Mouse (Mus musculus) C2C12 (cell line): Measurements from ENCODE around the gene Naa16. TPM values are rescaled to one million over a fixed set of nuclear protein-coding genes. Genes with fewer than 3 reads are reported as not detected.

Source experiments
- H3K27me3 ChIP-seq: one replicate; pipeline ENCODE4 v1.6.1; 2011; ENCODE audit not compliant: control insufficient read depth, insufficient read depth, insufficient read length
- H3K36me3 ChIP-seq: one replicate; pipeline ENCODE4 v1.6.1; 2011; ENCODE audit not compliant: control insufficient read depth, insufficient read depth
- H3K4me3 ChIP-seq: one replicate; pipeline ENCODE4 v1.5.1; 2011; ENCODE audit warnings: mild to moderate bottlenecking, control low read depth; ENCODE audit not compliant: poor library complexity, insufficient read depth, severe bottlenecking
- H3K79me2 ChIP-seq: one replicate; pipeline ENCODE4 v1.6.1; 2011; ENCODE audit not compliant: control insufficient read depth, insufficient read depth
- H3K79me3 ChIP-seq: one replicate; pipeline ENCODE4 v1.6.1; 2011; ENCODE audit warnings: low read depth, control low read depth
- H3ac ChIP-seq: one replicate; pipeline ENCODE3; 2011; ENCODE audit warnings: low read depth; ENCODE audit not compliant: control insufficient read depth, insufficient read length
- CEBPB ChIP-seq: IDR thresholded peaks from one replicate; pipeline ENCODE4 v1.6.1; 2011; ENCODE audit warnings: low read depth, mild to moderate bottlenecking, control low read depth, moderate library complexity
- CTCF ChIP-seq: IDR thresholded peaks from one replicate; pipeline ENCODE4 v1.5.1; 2011; ENCODE audit not compliant: control insufficient read depth, insufficient read depth, insufficient read length
- FOSL1 ChIP-seq: IDR thresholded peaks from one replicate; pipeline ENCODE4 v1.8.0; 2011; ENCODE audit warnings: mild to moderate bottlenecking, low read length; ENCODE audit not compliant: poor library complexity, insufficient read depth, severe bottlenecking
- MAX ChIP-seq: IDR thresholded peaks from one replicate; pipeline ENCODE4 v1.6.1; 2011; ENCODE audit warnings: mild to moderate bottlenecking, control low read depth
- MYOD1 ChIP-seq: IDR thresholded peaks from one replicate; pipeline ENCODE4 v1.6.1; 2011; ENCODE audit warnings: low read depth; ENCODE audit not compliant: control insufficient read depth, insufficient read length
- MYOG ChIP-seq: IDR thresholded peaks from one replicate; pipeline ENCODE4 v1.6.1; 2011; ENCODE audit not compliant: control insufficient read depth, insufficient read length; ENCODE audit errors: extremely low read depth
- USF1 ChIP-seq: IDR thresholded peaks from one replicate; pipeline ENCODE4 v1.6.1; 2011; ENCODE audit warnings: low read depth, mild to moderate bottlenecking, control low read depth, moderate library complexity
- polyA plus RNA-seq: library from polyadenylated mRNA; unstranded; fragments of >200 nt; fragmentation: generic; extraction: Trizol; gene quantifications from one replicate; pipeline ENCODE4 v1.2.1, GENCODE M21; 2012; ENCODE audit warnings: missing spikeins

Gene Naa16
- polyA plus RNA-seq, 1 experiment = 8.6 TPM

DNA sequence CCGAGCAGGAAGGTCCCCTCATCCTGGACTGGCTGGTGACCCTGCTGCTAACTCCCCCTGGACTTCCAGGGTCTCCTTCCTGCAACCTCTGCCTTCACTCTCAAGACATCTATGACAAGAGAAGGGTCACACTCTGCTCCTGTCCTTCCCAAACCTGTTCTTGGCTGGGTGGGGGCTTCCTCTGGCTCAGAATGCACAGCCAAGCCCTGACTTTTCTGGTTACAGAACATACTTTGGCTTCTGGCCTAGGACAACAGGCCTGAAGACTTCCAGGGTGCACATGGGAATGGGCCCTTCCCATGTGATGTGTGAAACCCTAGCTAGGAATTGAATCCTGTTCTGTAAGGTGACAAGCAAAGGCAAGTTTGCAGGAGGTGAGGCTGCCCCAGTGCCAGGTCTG lies 111.1 kb downstream of the Naa16 start:
- TF ChIP-seq FOSL1 (no peak), MYOD1 (no peak), CTCF (no peak), CEBPB (no peak), MAX (no peak), USF1 (no peak), MYOG (no peak)
- H3ac ChIP-seq = no peak overlapping the region
- H3K36me3 ChIP-seq = no peaks in the 10 kb centered on the region
- H3K4me3 ChIP-seq = no peak overlapping the region
- no peaks in the 10 kb centered on the region for H3K79me2 ChIP-seq
- no peaks in the 10 kb centered on the region for H3K79me3 ChIP-seq
- no peaks in the 10 kb centered on the region for H3K27me3 ChIP-seq

DNA sequence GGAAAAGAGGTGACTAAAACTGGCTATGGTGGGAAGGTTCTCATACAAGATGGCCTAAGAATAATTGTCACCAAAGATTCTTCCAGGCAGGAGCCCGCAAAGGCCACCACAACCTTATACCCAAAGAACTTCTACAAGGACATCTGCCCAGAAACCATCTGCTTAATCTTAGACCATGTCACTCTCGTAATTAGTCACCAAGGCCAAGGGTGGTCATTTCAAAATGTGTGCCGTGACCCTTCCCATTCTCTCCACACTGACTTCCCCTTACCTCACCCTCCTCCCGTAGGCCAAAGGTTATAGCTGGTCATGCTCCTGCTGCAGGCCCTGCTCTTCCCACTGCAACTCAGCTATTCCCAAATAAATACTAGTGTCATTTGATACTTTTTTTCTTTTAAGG lies 111.7 kb downstream of the Naa16 start:
- H3K79me3 ChIP-seq = no peaks in the 10 kb centered on the region
- TF ChIP-seq FOSL1 (no peak), MAX (no peak), MYOD1 (no peak), MYOG (no peak), USF1 (no peak), CEBPB (no peak), CTCF (no peak)
- no peak overlapping the region for H3ac ChIP-seq
- no peaks in the 10 kb centered on the region for H3K36me3 ChIP-seq
- H3K4me3 ChIP-seq = no peak overlapping the region
- no peaks in the 10 kb centered on the region for H3K79me2 ChIP-seq
- H3K27me3 ChIP-seq = no peaks in the 10 kb centered on the region

DNA sequence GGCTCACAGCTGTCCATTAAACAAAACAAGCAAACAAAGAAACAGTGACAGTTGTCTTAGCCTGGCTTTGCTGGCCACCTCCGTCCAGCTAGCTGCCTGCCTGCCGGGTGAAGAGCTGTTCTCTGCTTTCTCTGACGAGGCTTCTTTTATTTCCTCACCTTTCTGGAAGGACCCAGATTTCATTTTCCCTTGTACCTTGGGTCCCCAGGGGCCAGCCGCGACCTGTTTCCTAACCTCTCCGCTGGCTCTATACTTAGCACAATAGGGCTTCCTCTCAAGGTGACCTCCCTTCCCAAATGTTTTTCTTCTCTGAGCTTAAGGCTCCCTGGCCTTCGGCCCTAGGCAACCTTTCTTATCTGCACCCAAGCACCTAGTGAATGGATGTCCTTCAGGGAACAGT lies 112.7 kb downstream of the Naa16 start:
- Histone ChIP-seq H3K4me3 (no peak overlapping the region), H3K27me3 (no peaks in the 10 kb centered on the region), H3K79me2 (no peaks in the 10 kb centered on the region), H3K36me3 (no peaks in the 10 kb centered on the region), H3K79me3 (no peaks in the 10 kb centered on the region), H3ac (no peak overlapping the region)
- TF ChIP-seq FOSL1 (no peak), CTCF (no peak), MYOG (no peak), CEBPB (no peak), MYOD1 (no peak), MAX (no peak), USF1 (no peak)

DNA sequence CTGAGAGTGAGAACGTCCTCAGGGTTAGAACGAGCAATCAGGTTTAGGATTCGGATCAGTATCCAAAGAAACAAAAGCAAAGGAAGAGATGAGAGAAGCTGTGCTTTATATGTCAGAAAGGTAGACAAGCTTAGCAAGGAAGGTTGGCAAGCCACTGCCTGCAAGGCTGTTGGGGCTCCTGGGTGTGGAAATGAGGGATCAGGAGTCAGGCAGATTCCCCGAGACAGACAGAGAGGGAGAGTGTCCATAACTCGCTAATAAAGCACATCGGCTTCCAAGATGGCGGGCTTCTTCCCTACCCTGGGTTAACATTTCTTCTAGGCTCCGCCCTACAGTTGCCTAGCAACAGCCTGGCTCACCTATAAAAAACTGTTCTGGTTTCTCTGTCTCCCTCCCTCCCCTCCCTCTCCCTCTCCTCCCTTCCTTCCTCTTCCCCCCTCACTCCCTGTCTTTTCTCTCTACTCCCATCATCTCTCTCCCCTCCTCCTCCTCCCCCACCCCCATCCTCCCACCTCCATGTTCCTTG lies 114.6 kb downstream of the Naa16 start:
- H3K27me3 ChIP-seq = no peaks in the 10 kb centered on the region
- no peak overlapping the region for H3K4me3 ChIP-seq
- TF ChIP-seq MAX (no peak), CEBPB (no peak), MYOG (no peak), MYOD1 (no peak), USF1 (no peak), FOSL1 (no peak), CTCF (no peak)
- no peaks in the 10 kb centered on the region for H3K79me2 ChIP-seq
- H3ac ChIP-seq = no peak overlapping the region
- H3K79me3 ChIP-seq = no peaks in the 10 kb centered on the region
- H3K36me3 ChIP-seq = no peaks in the 10 kb centered on the region

DNA sequence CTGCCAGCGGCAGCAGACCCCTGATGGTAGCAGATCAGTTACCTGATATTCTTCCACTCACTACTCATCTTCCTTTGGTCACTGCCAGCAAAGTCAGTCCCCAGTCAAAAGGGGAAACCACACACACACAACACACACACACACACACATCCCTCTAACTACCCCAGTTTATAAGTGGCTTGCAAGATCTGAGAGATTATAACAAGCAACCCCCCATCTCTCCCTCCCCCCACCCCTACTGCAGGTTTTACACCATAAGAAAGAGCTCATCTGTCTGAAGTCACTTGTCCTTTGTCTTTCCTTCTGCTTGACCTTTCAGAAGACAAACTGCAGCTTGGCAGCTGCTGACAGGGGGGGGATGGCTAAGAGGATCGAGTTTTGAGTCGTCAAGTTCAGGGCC lies 115.1 kb downstream of the Naa16 start:
- Histone ChIP-seq H3K79me3 (no peaks in the 10 kb centered on the region), H3K79me2 (no peaks in the 10 kb centered on the region), H3K27me3 (no peaks in the 10 kb centered on the region), H3ac (no peak overlapping the region), H3K36me3 (no peaks in the 10 kb centered on the region), H3K4me3 (no peak overlapping the region)
- TF ChIP-seq MYOG (no peak), CTCF (no peak), MYOD1 (no peak), USF1 (no peak), MAX (no peak), FOSL1 (no peak), CEBPB (no peak)

Other genes starting within 250 kb of the Naa16 start
- not detected for gene Zfp957, start 143.4 kb downstream of the Naa16 start, polyA plus RNA-seq
- 1.5 TPM for gene Rgcc, start 89.1 kb downstream of the Naa16 start, polyA plus RNA-seq
- 2.7 TPM for gene Mtrf1, start 7.0 kb upstream of the Naa16 start, polyA plus RNA-seq
- gene Kbtbd7, start 35.7 kb upstream of the Naa16 start, polyA plus RNA-seq = 0.78 TPM
- 0.25 TPM for gene Kbtbd6, start 61.1 kb upstream of the Naa16 start, polyA plus RNA-seq
- gene Elf1, start 90.4 kb upstream of the Naa16 start, polyA plus RNA-seq = 3.4 TPM
- gene Wbp4, start 90.7 kb upstream of the Naa16 start, polyA plus RNA-seq = 9.8 TPM
- gene Sugt1, start 196.9 kb upstream of the Naa16 start, polyA plus RNA-seq = 68.8 TPM